Mouse (Mus musculus) cerebellum, adult 2 months (tissue): Measurements from ENCODE around the gene Sptssb. TPM values are rescaled to one million over a fixed set of nuclear protein-coding genes. Genes with fewer than 3 reads are reported as not detected.

ENCODE experiments used
- DNase-seq, 2 experiments: peaks; one replicate each; pipeline ENCODE4 v3.0.0; 2021
- H3K27ac ChIP-seq: fragments of 200-500 bp; 2 replicates; pipeline ENCODE4 v1.5.1; 2012; ENCODE audit warnings: low read length, control low read depth, inconsistent platforms; ENCODE audit not compliant: insufficient read depth
- H3K27me3 ChIP-seq: fragments of 200-500 bp; 2 replicates; pipeline ENCODE4 v1.6.1; 2012; ENCODE audit warnings: inconsistent platforms, mild to moderate bottlenecking, low read length, moderate library complexity; ENCODE audit not compliant: control insufficient read depth, insufficient read depth
- H3K4me1 ChIP-seq: fragments of 200-500 bp; 2 replicates; pipeline ENCODE4 v1.6.1; 2011; ENCODE audit warnings: low read length; ENCODE audit not compliant: control insufficient read depth, insufficient read depth
- H3K4me3 ChIP-seq: fragments of 200-500 bp; replicated peaks from 2 replicates; pipeline ENCODE3; 2011; ENCODE audit warnings: mild to moderate bottlenecking, low read depth, low read length, control low read depth; ENCODE audit not compliant: insufficient read depth
- CTCF ChIP-seq: fragments of 200-500 bp; IDR thresholded peaks from 2 replicates; pipeline ENCODE4 v1.5.1; 2011; ENCODE audit warnings: low read depth, mild to moderate bottlenecking, control low read depth, low read length, moderate library complexity, borderline replicate concordance; ENCODE audit not compliant: insufficient read depth
- POLR2A ChIP-seq: fragments of 200-500 bp; IDR thresholded peaks from 2 replicates; pipeline ENCODE4 v1.6.1; 2011; ENCODE audit warnings: low read length, control low read depth, borderline replicate concordance; ENCODE audit not compliant: insufficient read depth
- WGBS: fragments of 180-500 bp; shearing (Covaris S2); methylation state at CpG from one replicate; pipeline ENCODE4 v1.1.7; 2018; 5-methylcytosine and 5-hydroxymethylcytosine counted together
- polyA plus RNA-seq: library from polyadenylated mRNA; depleted of rRNA; stranded (reverse); fragments of >200 nt; gene quantifications from 2 replicates; pipeline ENCODE4 v1.2.3, GENCODE M21; 2012; rRNA removed

Sptssb gene
- 31.7 and 36.1 TPM in 2 replicates for polyA plus RNA-seq

DNA sequence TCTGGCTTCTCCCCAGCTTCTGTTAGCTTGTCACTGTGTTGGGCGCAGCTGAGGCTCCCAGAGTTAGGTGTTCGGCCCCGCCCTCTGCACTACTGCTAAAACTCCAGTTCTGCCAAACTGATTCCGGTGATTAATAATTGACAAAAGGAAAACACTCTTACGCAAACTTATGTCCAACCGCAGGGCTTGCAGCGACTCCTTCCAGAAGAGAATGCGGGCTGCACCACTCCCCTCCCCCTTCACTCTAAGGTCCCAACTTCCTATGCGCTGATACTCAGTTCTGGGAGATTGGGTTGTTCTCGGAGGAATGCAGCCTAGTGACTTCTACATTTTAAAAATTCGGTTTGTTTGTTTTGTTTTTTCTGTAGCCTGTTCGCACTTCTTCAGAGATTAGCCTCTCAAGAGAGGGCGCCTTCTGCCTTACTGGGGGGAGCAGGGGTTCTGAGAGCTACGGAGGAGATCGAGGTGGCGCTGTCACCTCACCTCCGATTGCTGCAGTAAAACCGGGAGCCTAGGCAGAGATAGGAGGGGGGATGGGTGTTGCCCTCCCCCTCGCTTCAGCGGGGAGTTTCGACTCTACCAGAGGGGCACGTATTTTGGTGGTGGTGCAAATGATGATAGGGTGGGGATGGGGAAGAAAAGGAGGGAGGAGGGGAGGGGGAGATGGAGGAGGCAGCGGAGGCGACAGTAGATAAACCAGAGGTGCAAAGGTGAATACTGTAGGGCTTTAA lies at the start of gene Sptssb:
TSS of gene Sptssb (minus strand) at position 83 of the 731 bp plus-strand sequence.
- Histone ChIP-seq H3K4me1 (no peaks in the 10 kb centered on the region), H3K27me3 (no peaks in the 10 kb centered on the region), H3K4me3 (peak within 1 kb of the TSS; percentile 89), H3K27ac (peak within 1 kb of the TSS; percentile 91)
- DNase-seq, result peak; percentile 80 to 82
- TF ChIP-seq CTCF (peak; percentile 33; the same call in 1 of the 2 replicates), POLR2A (peak; percentile 36; the same call in 1 of the 2 replicates)
- 1% methylated on average over 24 of the region's 24 CpGs for WGBS

DNA sequence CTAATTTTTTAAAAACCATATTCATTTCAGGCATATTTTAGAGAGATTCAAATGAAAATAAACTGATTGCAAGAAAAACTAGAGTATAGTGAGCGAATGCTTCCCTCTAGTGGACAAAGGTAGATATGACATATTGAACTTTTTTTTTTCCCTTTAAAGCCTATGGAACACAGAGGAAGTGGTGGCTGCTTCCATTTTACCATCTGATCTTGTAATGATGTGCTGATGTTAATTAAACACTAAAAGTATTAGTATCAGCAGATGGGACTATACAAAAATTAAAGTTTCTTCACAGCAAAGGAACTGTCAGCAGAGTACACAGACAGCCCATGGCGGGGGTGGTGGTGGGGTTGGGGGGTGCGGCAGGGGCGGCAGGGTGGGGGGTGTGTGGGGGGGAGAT lies 48.3 kb upstream of the Sptssb start:
- Histone ChIP-seq H3K27me3 (no peaks in the 10 kb centered on the region), H3K4me1 (no peaks in the 10 kb centered on the region; the same call in 1 of the 2 replicates), H3K4me3 (no peak overlapping the region), H3K27ac (no peak overlapping the region)
- 58% methylated on average over 4 of the region's 4 CpGs for WGBS
- peak in 1 of 2 experiments; percentile 18 for DNase-seq
- peak; percentile 17; the same call in 1 of the 2 replicates for TF ChIP-seq CTCF
- no peak for TF ChIP-seq POLR2A

DNA sequence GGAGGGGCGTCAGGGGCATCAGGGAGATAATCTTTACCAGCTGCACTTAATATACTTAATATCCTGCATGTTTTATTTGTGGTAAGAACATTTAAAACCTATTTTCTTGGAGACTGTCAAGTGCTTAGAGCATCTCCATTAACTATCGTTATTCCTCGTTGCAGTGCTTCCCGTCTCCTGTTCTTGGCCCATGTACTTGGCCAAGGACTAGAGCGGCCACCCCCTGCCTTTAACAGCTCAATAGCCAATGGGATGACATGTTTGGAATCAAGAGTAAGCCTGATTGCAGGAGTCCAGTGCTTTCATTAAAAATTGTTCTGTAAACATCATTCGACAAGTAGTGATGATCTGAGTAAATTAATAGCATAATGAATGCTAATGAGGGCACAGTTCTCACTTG lies 47.8 kb upstream of the Sptssb start:
- Histone ChIP-seq H3K4me1 (no peaks in the 10 kb centered on the region; the same call in 1 of the 2 replicates), H3K4me3 (no peak overlapping the region), H3K27me3 (no peaks in the 10 kb centered on the region), H3K27ac (no peak overlapping the region)
- DNase-seq, result no peak
- no peak for TF ChIP-seq POLR2A
- TF ChIP-seq CTCF, result no peak
- WGBS, result 18% methylated on average over 6 of the region's 6 CpGs

DNA sequence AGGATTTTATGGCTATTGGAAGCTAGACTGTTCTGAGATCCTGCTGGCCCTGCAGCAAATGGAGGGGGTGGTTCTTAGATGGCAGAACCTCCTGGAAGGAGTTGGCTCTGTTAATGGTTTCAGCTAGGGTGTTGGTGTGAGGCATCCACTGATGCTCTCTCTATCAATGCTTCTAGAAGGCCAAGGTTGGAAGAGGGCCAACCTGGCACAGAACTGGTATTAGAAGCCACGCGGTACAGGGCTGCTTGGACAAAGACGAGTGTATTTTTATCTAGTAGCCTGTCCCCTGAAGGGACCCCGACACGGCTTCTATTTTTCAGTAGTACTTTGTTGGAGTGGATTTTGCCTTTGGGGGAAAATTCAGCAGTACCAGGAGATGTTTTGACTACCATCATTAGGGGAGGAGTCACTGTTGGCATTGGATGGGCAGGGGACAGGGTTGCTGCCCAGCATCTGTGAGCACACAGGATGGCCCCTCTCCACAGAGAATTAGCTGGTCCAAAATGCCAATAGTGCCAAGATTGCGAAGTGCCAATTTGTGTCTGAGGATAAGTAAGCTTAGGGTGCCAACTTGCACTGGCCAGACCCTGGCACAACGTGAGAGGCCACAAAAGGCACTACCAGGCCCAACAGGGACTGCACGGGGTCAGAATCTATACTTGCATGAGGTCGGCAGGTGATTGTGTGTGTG lies 43.2 kb upstream of the Sptssb start:
- Histone ChIP-seq H3K27ac (no peak overlapping the region), H3K27me3 (no peaks in the 10 kb centered on the region), H3K4me3 (no peak overlapping the region), H3K4me1 (no peaks in the 10 kb centered on the region; the same call in 1 of the 2 replicates)
- 13% methylated on average over 9 of the region's 9 CpGs for WGBS
- TF ChIP-seq POLR2A (no peak), CTCF (no peak)
- DNase-seq, result peak in 1 of 2 experiments; percentile 46

DNA sequence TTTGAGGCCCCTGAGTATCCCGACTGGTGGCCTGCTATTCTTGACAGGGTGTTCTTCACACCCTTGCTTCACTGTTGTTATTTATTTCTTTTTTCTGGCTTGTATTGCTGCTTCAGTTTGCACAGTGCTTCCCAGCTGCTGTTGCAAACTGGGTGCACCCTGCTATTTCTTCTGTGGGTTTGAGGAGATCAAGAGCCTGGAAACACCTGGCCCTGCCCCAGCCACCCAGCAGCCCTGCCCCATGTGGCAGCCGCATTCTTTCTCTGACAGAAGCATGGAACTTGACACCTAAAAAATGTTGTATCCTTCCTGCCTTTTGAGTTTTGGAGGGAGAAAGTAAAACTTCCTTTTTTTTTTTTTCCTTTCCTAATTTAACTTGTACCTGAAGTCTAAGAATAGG lies 42.6 kb upstream of the Sptssb start:
- DNase-seq, result no peak
- Histone ChIP-seq H3K4me3 (no peak overlapping the region), H3K27me3 (no peaks in the 10 kb centered on the region), H3K27ac (no peak overlapping the region), H3K4me1 (no peaks in the 10 kb centered on the region; the same call in 1 of the 2 replicates)
- WGBS, result 77% methylated on average over 2 of the region's 2 CpGs
- no peak for TF ChIP-seq CTCF
- no peak for TF ChIP-seq POLR2A

DNA sequence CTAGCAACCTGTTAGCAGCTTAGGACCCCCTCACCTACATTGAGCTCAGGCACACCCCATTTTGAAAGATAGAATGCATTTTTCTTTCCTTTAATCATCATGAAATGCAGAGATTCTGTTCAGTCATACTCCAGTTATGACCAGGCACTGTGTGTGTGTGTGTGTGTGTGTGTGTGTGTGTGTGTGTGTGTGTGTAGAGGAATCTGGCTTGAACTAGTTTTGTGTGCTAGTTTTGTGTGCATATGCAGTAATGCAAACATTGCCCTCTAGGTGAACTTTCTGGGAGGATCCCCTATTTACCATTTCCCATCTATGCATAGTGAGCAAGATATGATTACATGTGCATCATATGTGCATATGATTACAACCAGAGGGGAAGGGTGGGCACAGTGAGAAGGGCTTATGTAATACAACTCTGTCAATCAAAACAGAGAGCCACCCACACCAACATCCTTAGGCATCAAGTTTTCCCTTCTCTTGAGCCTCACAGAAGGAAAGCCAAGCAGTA lies 42.2 kb upstream of the Sptssb start:
- Histone ChIP-seq H3K4me3 (no peak overlapping the region), H3K27ac (no peak overlapping the region), H3K27me3 (no peaks in the 10 kb centered on the region), H3K4me1 (no peaks in the 10 kb centered on the region)
- DNase-seq, result no peak
- no peak for TF ChIP-seq POLR2A
- no peak for TF ChIP-seq CTCF

DNA sequence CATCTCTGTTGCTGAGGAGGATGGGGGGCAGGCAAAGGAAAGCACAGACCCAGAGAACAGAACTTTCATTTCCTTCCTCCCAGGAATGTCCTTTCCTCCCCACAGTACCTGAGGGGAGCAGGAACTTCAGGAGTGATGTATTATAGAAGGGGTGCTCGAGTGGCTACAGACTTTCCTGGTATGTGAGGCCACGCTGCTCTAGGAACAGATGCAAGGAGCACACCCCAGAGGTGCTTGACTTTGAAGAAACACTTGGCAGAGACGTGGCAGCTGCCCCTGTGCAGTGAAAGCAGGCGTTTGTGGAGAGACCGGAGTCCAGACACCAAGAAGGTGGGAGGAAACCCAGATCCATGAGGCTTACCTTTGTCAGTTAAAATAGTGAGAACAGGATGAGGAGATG lies 40.6 kb upstream of the Sptssb start:
- no peaks in the 10 kb centered on the region for H3K27me3 ChIP-seq
- no peak overlapping the region for H3K4me3 ChIP-seq
- 76% methylated on average over 5 of the region's 5 CpGs for WGBS
- no peaks in the 10 kb centered on the region for H3K4me1 ChIP-seq
- no peak for DNase-seq
- no peak overlapping the region for H3K27ac ChIP-seq
- no peak for TF ChIP-seq POLR2A
- TF ChIP-seq CTCF, result no peak

DNA sequence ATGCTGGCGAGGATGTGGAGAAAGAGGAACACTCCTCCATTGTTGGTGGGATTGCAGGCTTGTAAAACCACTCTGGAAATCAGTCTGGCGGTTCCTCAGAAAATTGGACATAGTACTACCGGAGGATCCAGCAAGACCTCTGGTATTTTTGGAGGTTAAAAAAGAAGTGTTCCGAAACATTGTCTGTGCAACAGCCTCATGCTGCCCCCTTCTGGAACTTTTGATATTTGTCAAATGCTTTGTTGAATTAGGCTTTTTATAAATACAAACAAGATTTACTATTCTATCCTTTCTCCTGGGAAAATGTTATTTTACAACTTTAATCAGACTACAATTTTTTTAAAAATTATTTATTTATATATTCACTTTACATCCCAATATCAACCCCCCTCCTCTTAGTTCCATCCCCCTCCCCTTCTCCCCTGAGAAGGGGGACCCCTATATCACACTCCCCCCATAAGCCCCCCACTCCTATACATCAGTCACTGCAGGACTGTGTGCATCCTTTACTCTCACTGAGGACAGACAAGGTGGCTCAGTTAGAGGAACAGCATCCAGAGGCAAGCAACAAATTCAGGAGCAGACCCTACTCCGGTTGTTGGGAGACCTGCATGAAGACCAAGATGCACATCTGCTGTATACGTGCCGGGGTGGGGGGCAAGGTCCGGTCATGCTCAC lies 38.3 kb upstream of the Sptssb start:
- no peak overlapping the region for H3K27ac ChIP-seq
- H3K27me3 ChIP-seq, result no peaks in the 10 kb centered on the region
- H3K4me1 ChIP-seq, result no peaks in the 10 kb centered on the region
- peak; percentile 47 to 60 for DNase-seq
- 57% methylated on average over 7 of the region's 8 CpGs for WGBS
- H3K4me3 ChIP-seq, result no peak overlapping the region
- no peak for TF ChIP-seq CTCF
- no peak for TF ChIP-seq POLR2A
